Mouse (Mus musculus) cerebellum, adult 2 months (tissue): Measurements from ENCODE around the gene Angptl6.

Experiments used
- CTCF ChIP-seq: fragments of 200-500 bp; IDR thresholded peaks from 2 replicates; pipeline ENCODE4 v1.5.1; 2011; ENCODE audit warnings: low read depth, mild to moderate bottlenecking, control low read depth, low read length, moderate library complexity, borderline replicate concordance; ENCODE audit not compliant: insufficient read depth
- POLR2A ChIP-seq: fragments of 200-500 bp; IDR thresholded peaks from 2 replicates; pipeline ENCODE4 v1.6.1; 2011; ENCODE audit warnings: low read length, control low read depth, borderline replicate concordance; ENCODE audit not compliant: insufficient read depth

- no peak for TF ChIP-seq CTCF
- no peak for TF ChIP-seq POLR2A
Observed at GRCm38 (mm10) chr9:20828127-20828526, 51.4 kb downstream of the Angptl6 start.
